Mouse (Mus musculus): ENCODE measurements around the gene Mettl27.
A peak's percentile ranks its signal among the peaks of the same experiment; 100 is the strongest.
"Not testable (repeated sequence)": the region's sequence is repeated elsewhere in the genome, so short reads cannot be mapped to it uniquely, and the experiment has no call there.

The Mettl27 gene

DNA sequence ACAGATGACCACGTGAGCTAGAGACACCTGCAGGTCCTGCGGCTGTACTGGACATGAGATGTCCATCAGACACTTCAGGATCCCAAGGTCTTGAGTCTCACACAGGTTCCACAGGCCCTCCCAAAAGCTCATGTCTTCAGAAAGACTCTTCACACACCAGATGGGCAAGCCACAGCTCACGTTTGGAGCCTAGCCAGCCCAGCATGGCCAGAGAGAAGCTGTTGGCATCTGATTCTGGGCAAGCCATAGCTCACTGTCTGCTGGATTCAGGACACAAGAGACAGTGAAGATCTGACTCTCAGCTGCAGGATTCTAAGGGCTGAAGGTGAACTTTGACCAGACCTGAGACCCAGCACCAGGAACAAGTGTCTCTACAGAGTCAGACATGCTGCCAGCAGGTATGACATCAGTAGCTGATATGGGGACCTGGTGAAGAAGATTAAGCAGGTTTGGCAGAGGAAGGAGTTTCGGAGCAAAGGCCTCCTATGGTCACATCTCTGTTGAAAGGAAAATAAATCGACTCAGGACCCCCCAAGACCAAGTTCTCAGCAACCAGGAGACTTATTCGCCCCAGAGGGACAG, 12.0 kb upstream of the Mettl27 start:
- no peak for DNase-seq (ENCODE audit: low read depth, low spot score)

- DNase-seq (ENCODE audit: low read depth, low spot score) = no peak
These were observed 11.1 kb upstream of the Mettl27 start for GRCm38 (mm10) chr5:134921106-134921505.

DNA sequence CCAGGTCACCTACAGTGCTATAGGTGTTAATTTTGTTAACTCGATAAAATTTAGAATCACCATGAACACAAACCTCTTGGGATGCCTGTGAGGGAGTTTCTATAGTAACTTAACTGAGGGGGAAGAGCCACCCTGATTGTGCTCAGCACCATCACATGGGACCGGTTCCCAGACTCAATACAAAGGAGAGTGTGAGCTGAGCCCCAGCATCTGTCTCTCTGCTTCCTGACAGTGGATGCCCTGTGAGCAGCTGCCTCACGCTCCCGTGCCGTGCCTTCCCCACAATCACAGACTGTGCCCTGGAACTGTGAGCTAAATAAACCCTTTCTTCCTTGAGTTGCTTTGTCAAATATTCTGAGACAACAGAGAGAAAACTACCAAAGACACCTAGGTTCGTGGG, 9.0 kb upstream of the Mettl27 start:
- no peak for DNase-seq (ENCODE audit: low read depth, low spot score)

DNA sequence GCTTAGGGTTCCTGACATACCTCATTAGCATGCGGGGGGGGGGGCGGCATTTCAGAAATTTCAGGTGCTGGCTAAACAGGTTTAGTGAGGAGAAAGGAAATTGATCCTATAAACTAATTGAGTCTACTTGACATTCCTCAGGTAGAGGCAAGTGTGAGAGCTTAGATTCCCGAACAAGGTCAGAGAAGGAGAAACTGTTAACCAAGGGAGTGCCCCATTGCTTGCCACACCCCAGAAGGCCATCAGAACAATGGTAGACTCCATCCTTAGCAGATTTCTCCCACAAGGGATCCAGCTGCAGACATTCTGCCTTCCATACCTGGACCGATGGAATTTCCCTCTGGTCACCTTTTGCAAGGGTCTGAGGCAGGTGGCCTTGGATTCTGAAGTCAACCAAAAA, 5.4 kb upstream of the Mettl27 start:
- no peak for DNase-seq (ENCODE audit: low read depth, low spot score)

DNA sequence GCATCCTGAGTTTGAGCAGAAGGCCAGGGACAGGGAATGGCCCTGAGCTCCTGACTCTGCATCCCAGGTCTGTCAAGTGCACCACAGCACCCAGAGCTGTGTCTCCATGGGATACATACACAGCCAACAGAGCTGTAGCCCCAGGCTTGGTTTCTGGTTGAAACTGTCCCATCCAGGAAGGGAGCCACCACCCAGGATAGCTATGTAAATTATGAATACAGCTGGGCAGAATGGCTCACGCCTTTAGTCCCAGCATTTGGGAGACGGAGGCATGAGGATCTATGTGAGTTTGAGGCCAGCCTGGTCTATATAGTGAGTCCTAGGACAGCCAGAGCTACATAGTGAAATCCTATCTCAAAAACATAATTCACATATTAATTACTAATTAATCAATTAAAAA, 2.2 kb upstream of the Mettl27 start:
- no peak for DNase-seq (ENCODE audit: low read depth, low spot score)

- DNase-seq (ENCODE audit: low read depth, low spot score) = peak; percentile 91
These were observed 722 bp downstream of the Mettl27 start for GRCm38 (mm10) chr5:134932903-134933276.

DNA sequence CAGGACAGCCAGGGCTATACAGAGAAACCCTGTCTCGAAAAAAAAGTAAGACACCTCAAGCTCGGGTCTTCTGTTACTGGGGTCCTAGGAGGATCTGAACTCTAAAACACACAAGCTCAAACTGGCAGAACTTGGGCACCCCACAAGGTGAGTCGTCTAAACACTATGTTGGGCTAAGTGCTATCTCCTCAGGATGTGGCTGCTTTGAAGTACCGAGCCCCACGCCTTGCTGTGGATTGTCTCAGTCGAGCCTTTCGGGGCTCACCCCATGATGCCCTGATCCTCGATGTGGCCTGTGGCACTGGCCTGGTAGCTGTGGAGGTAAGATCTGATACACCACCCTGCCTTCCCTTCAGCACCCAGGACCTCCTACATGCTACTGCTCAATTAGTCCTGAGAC, 1.1 kb downstream of the Mettl27 start:
- peak; percentile 71 for DNase-seq (ENCODE audit: low read depth, low spot score)

DNA sequence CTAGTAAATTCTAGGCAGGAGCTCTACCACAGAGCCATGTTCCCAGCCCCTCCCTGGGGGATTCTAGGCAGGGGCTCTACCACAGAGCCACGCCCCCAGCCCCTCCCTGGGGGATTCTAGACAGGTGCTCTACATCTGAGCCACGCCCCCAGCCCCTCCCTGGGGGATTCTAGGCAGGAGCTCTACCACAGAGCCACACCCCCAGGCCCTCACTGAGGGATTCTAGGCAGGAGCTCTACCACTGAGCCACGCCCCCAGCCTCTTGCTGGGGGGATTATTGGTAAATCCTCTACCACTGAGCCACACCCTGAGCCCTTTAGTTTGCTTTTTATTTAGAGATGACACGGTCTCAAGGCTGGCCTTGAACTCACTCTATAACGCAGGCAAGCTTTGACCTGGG, 1.5 kb downstream of the Mettl27 start:
- peak; percentile 17 for DNase-seq (ENCODE audit: low read depth, low spot score)

- DNase-seq (ENCODE audit: low read depth, low spot score) = no peak
These were observed 2.5 kb downstream of the Mettl27 start for GRCm38 (mm10) chr5:134934666-134935065.

DNA sequence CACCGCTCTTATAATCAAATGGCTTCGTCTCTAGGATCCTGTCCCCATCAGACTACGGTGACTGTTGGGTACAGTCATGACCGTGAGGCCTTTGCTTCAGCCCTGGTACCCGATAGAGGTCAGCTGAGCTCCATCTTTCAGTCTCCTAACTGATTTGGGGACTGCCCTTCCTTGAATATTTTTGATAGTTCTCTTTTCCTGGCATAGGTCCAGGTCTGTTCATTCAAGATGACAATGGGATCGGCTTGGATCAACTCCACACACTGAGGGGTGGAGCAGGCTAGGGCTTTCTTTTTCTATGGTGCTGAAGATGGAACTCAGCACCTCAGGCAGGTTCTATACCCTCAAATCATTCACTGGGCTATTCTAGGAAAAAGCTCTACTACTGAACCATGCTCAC, 3.9 kb downstream of the Mettl27 start:
- no peak for DNase-seq (ENCODE audit: low read depth, low spot score)

DNA sequence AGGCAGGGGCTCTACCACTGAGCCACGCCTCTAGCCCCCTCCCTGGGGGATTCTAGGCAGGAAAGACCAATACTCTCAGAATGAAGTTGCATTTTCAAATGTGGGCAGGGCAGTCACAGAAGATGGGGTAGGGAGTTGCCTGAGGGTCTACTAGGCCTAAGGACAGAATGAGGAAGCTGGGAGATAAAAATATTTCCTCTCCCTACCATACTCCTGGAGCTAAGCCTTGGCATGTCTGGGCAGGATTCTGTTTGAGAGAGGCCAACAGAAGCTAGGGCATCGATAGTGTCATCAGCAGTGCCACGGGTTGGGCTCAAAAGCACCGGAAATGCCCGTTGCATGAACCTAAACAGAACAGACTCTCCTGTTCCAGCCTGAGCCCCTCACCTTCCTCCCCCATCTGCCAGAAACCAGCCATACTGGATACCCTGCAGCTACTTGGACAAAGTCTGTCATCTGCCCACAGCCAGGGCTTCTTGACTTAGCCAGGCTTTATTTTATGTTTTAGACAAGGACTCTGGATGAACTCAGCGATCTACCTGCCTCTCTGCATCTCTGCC, 4.5 kb downstream of the Mettl27 start:
- DNase-seq (ENCODE audit: low read depth, low spot score) = no peak

DNA sequence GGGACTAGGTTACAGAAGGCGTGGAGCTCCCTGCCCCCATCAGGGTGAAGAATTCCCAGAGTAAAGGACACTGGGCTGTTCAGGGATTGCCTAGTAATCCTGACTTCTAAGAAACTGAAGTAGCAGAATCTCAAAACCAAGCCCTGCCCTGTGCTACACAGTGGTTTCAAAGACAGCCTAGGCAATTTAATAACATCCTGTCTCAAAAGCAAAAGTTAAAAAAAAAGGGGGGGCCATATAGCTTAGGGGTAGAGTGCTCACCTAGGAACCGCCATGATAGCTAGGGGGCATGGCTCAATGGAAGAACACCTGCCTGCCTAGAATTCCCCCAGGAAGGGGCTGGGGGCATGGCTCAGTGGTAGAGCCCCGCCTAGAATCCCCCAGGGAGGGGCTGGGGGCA, 6.9 kb downstream of the Mettl27 start:
- DNase-seq (ENCODE audit: low read depth, low spot score) = peak; percentile 61

DNA sequence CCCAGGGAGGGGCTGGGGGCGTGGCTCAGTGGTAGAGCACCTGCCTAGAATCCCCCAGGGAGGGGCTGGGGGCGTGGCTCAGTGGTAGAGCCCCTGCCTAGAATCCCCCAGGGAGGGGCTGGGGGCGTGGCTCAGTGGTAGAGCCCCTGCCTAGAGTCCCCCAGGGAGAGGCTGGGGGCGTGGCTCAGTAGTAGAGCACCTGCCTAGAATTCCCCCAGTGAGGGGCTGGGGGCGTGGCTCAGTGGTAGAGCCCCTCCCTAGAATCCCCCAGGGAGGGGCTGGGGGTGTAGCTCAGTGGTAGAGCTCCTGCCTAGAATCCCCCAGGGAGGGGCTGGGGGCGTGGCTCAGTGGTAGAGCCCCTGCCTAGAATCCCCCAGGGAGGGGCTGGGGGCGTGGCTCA, 7.4 kb downstream of the Mettl27 start:
- not testable (repeated sequence) for DNase-seq (ENCODE audit: low read depth, low spot score)

DNA sequence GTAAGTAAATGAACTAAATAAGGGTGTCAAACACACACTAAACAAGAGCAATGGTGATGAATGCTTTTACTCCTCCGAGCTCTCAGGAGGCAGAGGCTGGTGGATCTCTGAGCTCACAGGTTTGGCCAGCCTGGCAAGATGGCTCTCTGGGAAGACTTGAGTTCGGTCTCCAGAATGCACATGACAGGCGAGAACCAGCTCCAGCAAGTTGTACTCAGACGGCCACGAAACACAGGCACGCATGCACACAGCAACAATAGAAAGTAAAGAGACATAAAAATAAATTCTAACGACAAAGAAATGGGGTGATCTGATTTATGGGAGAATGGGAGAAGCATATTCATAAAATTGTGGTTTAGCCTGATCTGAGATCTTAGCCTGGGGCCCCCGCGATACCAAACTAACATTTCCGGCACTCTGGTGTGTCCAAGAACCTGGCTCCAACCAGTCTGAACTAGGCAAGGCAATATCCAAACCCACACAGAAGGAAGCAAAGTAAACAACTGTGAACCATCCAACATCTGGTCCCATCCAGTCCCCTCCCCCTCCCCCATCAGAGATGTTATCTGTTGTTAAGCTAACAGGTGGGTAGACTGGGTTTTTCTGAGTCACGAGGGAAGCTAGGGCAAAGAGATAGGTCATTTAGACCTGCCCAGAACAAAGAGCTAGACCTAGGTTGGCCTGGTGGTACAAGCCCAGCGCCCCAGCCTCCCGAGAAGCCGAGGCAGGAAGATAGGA, 9.5 kb downstream of the Mettl27 start:
- peak; percentile 61 for DNase-seq (ENCODE audit: low read depth, low spot score)

GRCm38 (mm10) chr5:134942740-134943139, 10.6 kb downstream of the Mettl27 start:
- no peak for DNase-seq (ENCODE audit: low read depth, low spot score)

- no peak for DNase-seq (ENCODE audit: low read depth, low spot score)
These were observed 12.0 kb downstream of the Mettl27 start for GRCm38 (mm10) chr5:134944179-134944578.

DNA sequence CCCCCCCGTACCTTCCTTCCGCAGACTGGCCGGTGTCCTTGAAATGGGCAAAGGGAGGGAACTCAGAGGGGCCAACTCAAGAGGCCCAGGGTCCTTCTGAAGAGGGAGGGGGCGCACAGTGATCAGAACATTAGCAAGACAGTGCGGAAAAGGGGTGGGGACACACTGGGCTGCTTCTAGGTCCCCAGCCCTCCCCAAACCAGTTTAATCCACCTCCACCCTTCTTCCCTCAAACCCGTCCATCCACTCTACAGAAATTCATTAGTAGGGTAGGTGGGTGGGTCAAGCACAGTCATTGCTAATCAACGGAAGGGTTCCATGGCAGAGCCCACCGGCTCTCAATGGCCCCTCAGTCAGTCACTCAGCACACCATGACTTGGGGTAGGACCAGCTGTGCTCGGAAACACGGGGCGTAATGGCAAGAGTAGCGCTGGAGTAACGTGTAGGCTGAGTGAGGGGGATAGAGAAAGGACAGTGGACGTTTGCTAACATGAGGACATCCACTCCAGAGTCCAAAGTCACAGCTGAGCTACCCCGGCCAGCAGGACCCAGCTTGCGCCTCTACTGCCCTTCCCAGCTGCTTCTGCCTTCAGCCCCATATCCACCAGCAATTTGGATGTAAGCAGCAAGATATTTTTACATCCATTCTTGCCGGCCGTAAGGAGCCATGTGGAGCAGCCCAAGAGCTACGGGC, 13.2 kb downstream of the Mettl27 start:
- DNase-seq (ENCODE audit: low read depth, low spot score) = no peak

DNA sequence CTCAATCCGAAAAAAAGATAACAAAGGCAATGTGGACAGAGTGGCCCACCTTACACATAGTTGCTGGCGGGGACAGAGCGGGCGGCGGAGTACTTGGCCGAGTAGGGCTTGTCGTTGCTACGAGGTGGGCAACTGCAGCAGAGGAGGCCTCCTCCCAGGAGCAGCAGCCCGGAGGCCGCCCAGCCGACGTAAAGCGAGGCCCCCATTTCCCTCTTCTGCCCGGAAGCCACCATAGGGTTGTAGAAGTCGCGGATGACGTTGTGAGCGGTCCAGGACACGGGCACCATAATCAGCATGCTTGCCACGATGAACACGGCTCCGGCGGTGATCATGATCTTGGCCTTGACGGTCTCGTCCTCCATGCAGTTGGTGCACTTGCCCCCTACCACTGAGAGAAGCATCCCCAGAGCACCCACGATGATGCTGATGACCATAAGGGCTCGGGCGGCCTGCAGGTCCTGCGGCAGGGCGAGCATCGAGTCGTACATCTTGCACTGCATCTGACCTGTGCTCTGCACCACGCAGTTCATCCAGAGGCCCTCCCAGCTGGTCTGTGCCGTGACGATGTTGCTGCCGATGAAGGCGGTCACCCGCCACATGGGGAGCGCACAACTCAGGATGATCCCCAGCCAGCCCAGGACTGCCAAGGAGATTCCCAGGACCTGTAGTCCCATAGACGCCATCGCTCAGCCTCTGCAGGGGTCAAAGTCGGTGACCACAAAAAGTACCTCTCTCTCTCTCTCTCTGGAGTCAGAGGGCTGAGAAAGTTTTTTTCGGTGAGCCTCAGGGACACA, 14.1 kb downstream of the Mettl27 start:
- DNase-seq (ENCODE audit: low read depth, low spot score) = no peak

GRCm38 (mm10) chr5:134946857-134947255, 14.7 kb downstream of the Mettl27 start, which contains the start of gene Cldn4:
TSS of gene Cldn4 (minus strand) at chr5:134946934.
- no peak for DNase-seq (ENCODE audit: low read depth, low spot score)

GRCm38 (mm10) chr5:134947420-134948084, 15.4 kb downstream of the Mettl27 start:
- no peak for DNase-seq (ENCODE audit: low read depth, low spot score)

- DNase-seq (ENCODE audit: low read depth, low spot score) = no peak
These were observed 15.9 kb downstream of the Mettl27 start for GRCm38 (mm10) chr5:134948085-134948439.

All from CD4-positive, CD25-positive, alpha-beta regulatory T cell, adult 2 months (primary cell).